16 mouse cellular contexts compared by ENCODE assay signal in the genomic region with DNA sequence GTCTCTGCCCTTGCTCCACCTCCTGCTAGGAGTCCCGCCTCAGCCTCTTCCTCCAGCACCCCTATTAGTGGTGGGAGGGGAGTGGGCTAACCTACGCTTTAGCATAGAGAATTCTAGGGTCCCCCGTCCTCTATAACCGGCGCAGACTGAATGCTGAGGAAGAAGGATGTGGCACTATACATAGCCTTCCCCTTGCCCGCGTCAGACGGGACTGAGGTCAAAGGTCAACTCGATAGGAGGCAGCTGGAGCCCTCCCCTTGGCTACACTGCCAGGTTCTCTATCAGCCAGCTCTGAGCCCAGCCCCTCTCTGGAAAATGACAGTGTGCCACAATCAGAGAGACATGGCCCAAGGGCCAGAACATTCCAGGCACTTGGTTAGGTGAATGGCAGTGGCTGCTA. TPM values are rescaled to one million over a fixed set of nuclear protein-coding genes. Genes with fewer than 3 reads are reported as not detected.
DNase-seq lines count a peak whose midpoint lies in the region; ATAC-seq and TF ChIP-seq lines count a peak whose summit lies in the region.
"Had no signal": no experiment of that assay in that cellular context is flagged by ENCODE, and none has a peak within 500 bp of the region (broad histone marks: within the 10 kb centered on the region; RNA-seq: fewer than 3 reads in every experiment).

A gene (minus strand): TSS at position 168 of the 400 bp plus-strand sequence.

- intact Hi-C loops in left cerebral cortex, adult 2 months (cut with DNase I), result no loop called here

- DNase-seq in heart, adult 9 months (ENCODE audit: low spot score in 2 of 2), result no peak
- no peak for DNase-seq in intestine, embryonic 14.5 days (ENCODE audit: low spot score)
- peak; percentile 31 to 56 for DNase-seq in thymus, postnatal 10 days (ENCODE audit: low spot score in 2 of 2)
- DNase-seq in left cerebral cortex, adult 2 months (ENCODE audit: extremely low spot score in 1 of 2, low spot score in 2 of 2), result no peak
- DNase-seq in urinary bladder, postnatal 14 days (ENCODE audit: low spot score), result no peak
- DNase-seq: gastrocnemius, postnatal 36 days; midbrain, embryonic 14.5 days; right cerebral cortex, postnatal 4 days had no signal

- no peak within 1 kb of the TSS for H3K4me2 ChIP-seq in heart, embryonic 12.5 days
- H3K4me2 ChIP-seq in midbrain, embryonic 13.5 days (replicated peaks), result no peak within 1 kb of the TSS
- H3K4me2 ChIP-seq in midbrain, embryonic 16.5 days (ENCODE audit: low read length), result no peak within 1 kb of the TSS
- H3K4me2 ChIP-seq in intestine, embryonic 14.5 days (ENCODE audit: low read length), result no peak within 1 kb of the TSS

- no peak within 1 kb of the TSS for H3K4me3 ChIP-seq in heart, embryonic 12.5 days
- no peak within 1 kb of the TSS for H3K4me3 ChIP-seq in midbrain, embryonic 13.5 days (replicated peaks)
- H3K4me3 ChIP-seq in midbrain, embryonic 16.5 days (ENCODE audit: low read depth, low read length), result no peak within 1 kb of the TSS
- H3K4me3 ChIP-seq in intestine, embryonic 14.5 days (ENCODE audit: low read depth, low read length), result no peak within 1 kb of the TSS
- no peak within 1 kb of the TSS for H3K4me3 ChIP-seq in left cerebral cortex, adult 2 months
- H3K4me3 ChIP-seq: forebrain, embryonic 10.5 days had no signal

- no peak within 1 kb of the TSS for H3K9ac ChIP-seq in heart, embryonic 12.5 days
- H3K9ac ChIP-seq in midbrain, embryonic 13.5 days (replicated peaks), result no peak within 1 kb of the TSS
- no peak within 1 kb of the TSS for H3K9ac ChIP-seq in midbrain, embryonic 16.5 days (ENCODE audit: low read depth, low read length)
- no peak within 1 kb of the TSS for H3K9ac ChIP-seq in intestine, embryonic 14.5 days (ENCODE audit: low read length)

- 29% methylated on average over 9 of the region's 9 CpGs for WGBS in heart, embryonic 12.5 days
- 69% methylated on average over 9 of the region's 9 CpGs for whole genome bisulfite sequencing in midbrain, embryonic 13.5 days
- 66% methylated on average over 9 of the region's 9 CpGs for WGBS in midbrain, embryonic 16.5 days
- 44% methylated on average over 9 of the region's 9 CpGs for WGBS in intestine, embryonic 14.5 days

- no peaks in the 10 kb centered on the region for H3K4me1 ChIP-seq in heart, embryonic 12.5 days (replicated peaks)
- no peaks in the 10 kb centered on the region for H3K4me1 ChIP-seq in midbrain, embryonic 13.5 days (replicated peaks)
- H3K4me1 ChIP-seq in midbrain, embryonic 16.5 days (ENCODE audit: control insufficient read depth, insufficient read depth, low read length), result no peaks in the 10 kb centered on the region
- H3K4me1 ChIP-seq in intestine, embryonic 14.5 days (replicated peaks; ENCODE audit: control insufficient read depth, insufficient read depth, low read length), result peaks cover 9% of the 10 kb centered on the region; the same call in 1 of the 2 replicates

- no peak for TF ChIP-seq CTCF in left cerebral cortex, adult 2 months (IDR thresholded peaks at IDR 0.05)

- no peak within 1 kb of the TSS for H3K27ac ChIP-seq in heart, embryonic 12.5 days (ENCODE audit: poor library complexity, severe bottlenecking)
- no peak within 1 kb of the TSS for H3K27ac ChIP-seq in midbrain, embryonic 13.5 days
- no peak within 1 kb of the TSS for H3K27ac ChIP-seq in midbrain, embryonic 16.5 days (ENCODE audit: low read length)
- H3K27ac ChIP-seq in intestine, embryonic 14.5 days (ENCODE audit: low read depth), result no peak within 1 kb of the TSS
- no peak within 1 kb of the TSS for H3K27ac ChIP-seq in left cerebral cortex, adult 2 months

- no peaks in the 10 kb centered on the region for H3K36me3 ChIP-seq in heart, embryonic 12.5 days
- H3K36me3 ChIP-seq in midbrain, embryonic 13.5 days, result no peaks in the 10 kb centered on the region
- no peaks in the 10 kb centered on the region for H3K36me3 ChIP-seq in midbrain, embryonic 16.5 days (ENCODE audit: control insufficient read depth, insufficient read depth, low read length)
- no peaks in the 10 kb centered on the region for H3K36me3 ChIP-seq in intestine, embryonic 14.5 days (ENCODE audit: control insufficient read depth, insufficient read depth, low read length)
- H3K36me3 ChIP-seq: forebrain, embryonic 10.5 days had no signal

- H3K9me3 ChIP-seq in heart, embryonic 12.5 days (replicated peaks), result no peaks in the 10 kb centered on the region
- H3K9me3 ChIP-seq in midbrain, embryonic 13.5 days, result no peaks in the 10 kb centered on the region
- no peaks in the 10 kb centered on the region for H3K9me3 ChIP-seq in midbrain, embryonic 16.5 days (replicated peaks; ENCODE audit: control insufficient read depth, low read length, poor library complexity, severe bottlenecking)
- H3K9me3 ChIP-seq in intestine, embryonic 14.5 days (ENCODE audit: control insufficient read depth, low read length), result no peaks in the 10 kb centered on the region

- no peaks in the 10 kb centered on the region for H3K27me3 ChIP-seq in heart, embryonic 12.5 days (replicated peaks)
- H3K27me3 ChIP-seq in midbrain, embryonic 13.5 days, result no peaks in the 10 kb centered on the region
- no peaks in the 10 kb centered on the region for H3K27me3 ChIP-seq in midbrain, embryonic 16.5 days (ENCODE audit: control insufficient read depth, insufficient read depth, low read depth, low read length)
- no peaks in the 10 kb centered on the region for H3K27me3 ChIP-seq in intestine, embryonic 14.5 days (replicated peaks; ENCODE audit: control insufficient read depth, insufficient read depth, low read length)

- ATAC-seq in heart, embryonic 12.5 days (ENCODE audit: insufficient number of reproducible peaks, low FRiP score), result peak; percentile 52
- peak; percentile 51; the same call in 1 of the 2 replicates for ATAC-seq in midbrain, embryonic 13.5 days
- no peak for ATAC-seq in midbrain, embryonic 16.5 days
- ATAC-seq in intestine, embryonic 14.5 days (replicated peaks; ENCODE audit: low FRiP score, low TSS enrichment, low read depth), result peak; percentile 52
- ATAC-seq: lung, postnatal 0 days had no signal

RNA-seq across cellular contexts. Expression of the gene that starts here (rescaled TPM):
- polyA plus RNA-seq in heart, embryonic 12.5 days (2016; fragmentation: Nextera tagmentation; extraction: Ambion mirVana), result 1.0 and 1.2 TPM in 2 replicates
- polyA plus RNA-seq in midbrain, embryonic 13.5 days (2015; fragmentation: Nextera tagmentation; extraction: Ambion mirVana), result not detected in 2 replicates
- polyA plus RNA-seq in midbrain, embryonic 16.5 days (2015; fragmentation: Nextera tagmentation; extraction: Ambion mirVana), result not detected in 2 replicates
- polyA plus RNA-seq in intestine, embryonic 14.5 days (2014; fragmentation: Nextera tagmentation; extraction: Ambion mirVana), result 1.1 and 1.7 TPM in 2 replicates
- total RNA-seq in left cerebral cortex, adult 2 months (2021), result not detected
- total RNA-seq: gastrocnemius, postnatal 36 days; left cerebral cortex, adult 8-10 months had no signal
- polyA plus RNA-seq: brain, embryonic 14.5 days; forebrain, embryonic 10.5 days; kidney, embryonic 14.5 days; midbrain, embryonic 14.5 days had no signal

Comparison
In these comparisons a context has a peak if more than half of its experiments do, and no peak if none do; other contexts are left out.
1. Peak in ATAC-seq in midbrain, embryonic 13.5 days; RNA of the gene not detected or under 1 TPM.
2. DNase-seq: peak in thymus, postnatal 10 days (2 of 2); none in heart, adult 9 months (0 of 2), intestine, embryonic 14.5 days (single experiment), left cerebral cortex, adult 2 months (0 of 2) and urinary bladder, postnatal 14 days (single experiment).